Mouse (Mus musculus) stomach, postnatal 0 days (tissue): ENCODE data around the gene Syt1.

Experiments used
- CTCF ChIP-seq: IDR thresholded peaks from 2 replicates; pipeline ENCODE4 v1.5.1; 2016; ENCODE audit warnings: antibody characterized with exemption, low read depth, mild to moderate bottlenecking, moderate library complexity
- EP300 ChIP-seq: optimal IDR thresholded peaks from 2 replicates; pipeline ENCODE3; 2016; ENCODE audit warnings: antibody characterized with exemption

DNA sequence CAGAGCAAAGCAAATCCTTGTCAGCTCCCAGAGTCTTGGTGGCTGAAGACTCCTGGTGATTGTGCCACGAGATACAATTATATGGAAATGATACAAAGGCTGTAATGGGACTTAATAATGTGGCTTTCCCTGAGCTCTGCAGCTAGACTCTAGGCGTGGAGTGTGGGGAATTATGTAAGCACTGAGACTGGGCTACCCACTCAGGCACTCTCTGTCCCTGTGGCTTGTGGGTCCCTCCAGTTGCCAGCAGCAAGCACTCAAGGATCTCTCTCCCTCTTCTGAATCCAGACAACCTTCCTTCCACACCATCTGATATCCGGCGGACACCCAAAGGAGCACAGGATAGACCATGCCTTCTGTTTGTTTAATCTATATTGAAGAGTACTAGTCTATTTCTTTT, 503.9 kb downstream of the Syt1 start:
- no peak for TF ChIP-seq CTCF
- TF ChIP-seq EP300: no peak
